Mouse (Mus musculus) limb, embryonic 14.5 days (tissue): ENCODE data around the gene Evpl. TPM values are rescaled to one million over a fixed set of nuclear protein-coding genes. Genes with fewer than 3 reads are reported as not detected.

Experiments
- ATAC-seq: fragments of 200-750 bp; cut with Nextera tagmentation; 2 replicates; pipeline ENCODE4 v1.8.0; 2017; ENCODE audit warnings: low read depth, moderate number of reproducible peaks, moderate TSS enrichment; ENCODE audit not compliant: low FRiP score
- DNase-seq: peaks from one replicate; pipeline ENCODE4 v3.0.0-alpha.2; 2015; ENCODE audit warnings: low spot score
- H3K27ac ChIP-seq: fragments of 300-500 bp; sonication (generic); replicated peaks from 2 replicates; pipeline ENCODE4 v1.5.1; 2014; ENCODE audit warnings: low read depth, mild to moderate bottlenecking, low read length, moderate library complexity, mixed read lengths
- H3K27me3 ChIP-seq: fragments of 300-500 bp; sonication (generic); 2 replicates; pipeline ENCODE4 v1.6.1; 2014; ENCODE audit warnings: low read length, mixed read lengths; ENCODE audit not compliant: control insufficient read depth, insufficient read depth
- H3K36me3 ChIP-seq: fragments of 300-500 bp; sonication (generic); 2 replicates; pipeline ENCODE4 v1.6.1; 2014; ENCODE audit warnings: mild to moderate bottlenecking, low read length, moderate library complexity, mixed read lengths; ENCODE audit not compliant: control insufficient read depth, insufficient read depth
- H3K4me1 ChIP-seq: fragments of 300-500 bp; sonication (generic); 2 replicates; pipeline ENCODE4 v1.6.1; 2014; ENCODE audit warnings: antibody characterized with exemption, low read length, mixed read lengths; ENCODE audit not compliant: control insufficient read depth, insufficient read depth
- H3K4me2 ChIP-seq: fragments of 300-500 bp; sonication (generic); replicated peaks from 2 replicates; pipeline ENCODE4 v1.6.1; 2014; ENCODE audit warnings: low read depth, mild to moderate bottlenecking, low read length, moderate library complexity; ENCODE audit not compliant: severe bottlenecking
- H3K4me3 ChIP-seq: fragments of 300-500 bp; sonication (generic); replicated peaks from 2 replicates; pipeline ENCODE4 v1.5.1; 2014; ENCODE audit warnings: low read length
- H3K9ac ChIP-seq: fragments of 300-500 bp; sonication (generic); 2 replicates; pipeline ENCODE4 v1.6.1; 2014; ENCODE audit warnings: mild to moderate bottlenecking, low read depth, low read length, moderate library complexity; ENCODE audit not compliant: severe bottlenecking
- H3K9me3 ChIP-seq: fragments of 300-500 bp; sonication (generic); 2 replicates; pipeline ENCODE4 v1.6.1; 2016; ENCODE audit warnings: low read length; ENCODE audit not compliant: control insufficient read depth
- POLR2A ChIP-seq: fragments of 200-500 bp; IDR thresholded peaks from 2 replicates; pipeline ENCODE4 v1.8.0; 2012; ENCODE audit warnings: inconsistent platforms, mild to moderate bottlenecking, moderate library complexity, borderline replicate concordance; ENCODE audit not compliant: insufficient read depth, insufficient read length; ENCODE audit errors: extremely low read depth
- WGBS: fragments of 180-500 bp; shearing (Covaris S2); extraction: QIAGEN DNeasy Blood & Tissue Kit; methylation state at CpG from one replicate; pipeline ENCODE4 v1.1.7; 2014; 5-methylcytosine and 5-hydroxymethylcytosine counted together
- polyA plus RNA-seq, 2 experiments: library from polyadenylated mRNA; depleted of rRNA in 1 of 2; stranded (reverse) in 1 of 2; unstranded in 1 of 2; fragments of >200 nt; fragmentation: Nextera tagmentation in 1 of 2; extraction: Ambion mirVana in 1 of 2; gene quantifications; 2 replicates each; pipeline versions ENCODE4 v1.2.1 to v1.2.3; 2012 to 2014

Gene Evpl
- polyA plus RNA-seq, 2 experiments = 8.2 to 21.8 TPM

DNA sequence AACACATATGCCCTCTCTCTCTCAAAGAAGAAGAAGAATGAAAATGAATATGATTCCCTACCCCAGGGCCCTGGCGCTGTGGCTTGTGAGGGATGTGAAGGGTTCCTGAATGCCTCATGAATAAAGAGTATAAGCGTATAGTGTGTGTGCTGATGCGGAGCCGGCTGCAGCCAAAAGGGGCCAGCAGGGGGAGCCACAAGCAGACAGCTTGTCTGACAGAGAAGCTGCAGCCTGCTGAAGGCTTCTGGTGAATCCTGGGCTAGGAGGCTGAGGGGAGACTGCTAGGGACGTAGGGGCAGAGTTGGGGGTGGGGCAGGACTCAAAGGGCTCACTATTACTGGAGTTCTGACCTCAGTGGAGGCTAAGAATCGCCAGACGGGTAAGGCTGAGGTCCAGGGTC lies 22.7 kb downstream of the Evpl start:
- Histone ChIP-seq H3K9ac (no peak overlapping the region), H3K27ac (no peak overlapping the region)
- ATAC-seq = no peak

DNA sequence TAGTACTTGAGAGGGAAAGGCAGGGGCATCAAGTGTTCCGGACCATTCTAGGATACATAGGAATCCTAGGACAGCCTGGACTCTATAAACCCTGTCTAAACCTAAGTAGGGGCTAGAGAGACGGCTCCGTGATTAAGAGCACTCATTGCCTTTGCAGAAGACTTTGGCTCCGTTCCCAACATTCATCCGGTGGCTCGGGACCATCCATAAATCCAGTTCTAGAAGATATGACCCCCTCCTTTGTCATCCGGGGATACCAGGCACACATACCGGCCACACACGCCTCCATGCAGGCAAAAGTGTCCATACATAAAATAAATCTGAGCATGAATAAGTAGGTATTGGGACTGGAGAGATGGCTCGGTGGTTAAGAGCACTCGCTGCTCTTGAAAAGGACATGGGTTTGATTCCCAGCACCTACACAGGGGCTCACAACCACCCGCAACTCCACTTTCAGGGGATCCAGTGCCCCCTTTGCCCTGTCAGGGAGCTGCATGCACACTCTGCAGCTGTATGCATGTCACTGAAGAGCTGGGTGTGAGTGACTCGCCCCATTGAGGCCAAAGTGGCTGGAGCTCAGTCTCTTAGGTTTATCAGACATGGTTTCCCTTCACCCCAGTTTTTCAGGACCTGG lies 23.9 kb downstream of the Evpl start:
- no peak for ATAC-seq
- no peak for TF ChIP-seq POLR2A
- DNase-seq = no peak
- no peak overlapping the region for H3K4me3 ChIP-seq
- peaks cover 6% of the 10 kb centered on the region for H3K4me1 ChIP-seq
- no peak overlapping the region for H3K27ac ChIP-seq
- H3K4me2 ChIP-seq = no peak overlapping the region
- H3K27me3 ChIP-seq = no peaks in the 10 kb centered on the region
- peaks cover 3% of the 10 kb centered on the region; the same call in 1 of the 2 replicates for H3K36me3 ChIP-seq
- 92% methylated on average over 13 of the region's 13 CpGs for WGBS
- no peak overlapping the region for H3K9ac ChIP-seq
- H3K9me3 ChIP-seq = no peaks in the 10 kb centered on the region

More for the DNA sequence above, 22.7 kb downstream of the Evpl start:
- TF ChIP-seq POLR2A = no peak
- 79% methylated on average over 7 of the region's 7 CpGs for WGBS
- Histone ChIP-seq H3K9me3 (no peaks in the 10 kb centered on the region), H3K4me2 (no peak overlapping the region), H3K4me3 (no peak overlapping the region), H3K36me3 (peaks cover 3% of the 10 kb centered on the region; the same call in 1 of the 2 replicates), H3K27me3 (no peaks in the 10 kb centered on the region), H3K4me1 (peaks cover 18% of the 10 kb centered on the region)
- DNase-seq = no peak

DNA sequence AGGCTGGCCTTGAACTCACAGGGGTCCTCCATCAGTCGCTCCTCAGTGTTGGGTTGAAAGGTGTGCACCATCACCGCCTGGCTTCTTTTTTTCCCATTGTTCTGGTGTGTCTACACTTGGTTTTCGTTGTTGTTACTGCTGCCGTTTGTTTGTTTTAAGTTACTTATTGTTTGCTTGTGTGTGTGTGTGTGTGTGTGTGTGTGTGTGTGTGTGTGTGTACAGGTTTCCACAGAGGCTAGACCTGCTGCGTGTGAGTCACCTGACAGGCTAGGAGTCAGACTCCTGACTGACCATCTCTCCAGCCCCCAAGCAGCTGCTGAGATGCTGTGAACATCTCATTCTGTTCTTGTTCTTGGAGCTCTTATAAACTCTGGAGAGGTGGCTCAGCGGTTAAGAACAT lies 25.0 kb downstream of the Evpl start:
- no peak overlapping the region for H3K4me3 ChIP-seq
- WGBS = 93% methylated on average over 6 of the region's 6 CpGs
- no peaks in the 10 kb centered on the region for H3K9me3 ChIP-seq
- no peak overlapping the region for H3K4me2 ChIP-seq
- no peak overlapping the region for H3K9ac ChIP-seq
- ATAC-seq (no peak), DNase-seq (no peak)
- TF ChIP-seq POLR2A = no peak
- no peaks in the 10 kb centered on the region for H3K27me3 ChIP-seq
- H3K36me3 ChIP-seq = peaks cover 6% of the 10 kb centered on the region; the same call in 1 of the 2 replicates
- no peak overlapping the region for H3K27ac ChIP-seq
- no peaks in the 10 kb centered on the region for H3K4me1 ChIP-seq

DNA sequence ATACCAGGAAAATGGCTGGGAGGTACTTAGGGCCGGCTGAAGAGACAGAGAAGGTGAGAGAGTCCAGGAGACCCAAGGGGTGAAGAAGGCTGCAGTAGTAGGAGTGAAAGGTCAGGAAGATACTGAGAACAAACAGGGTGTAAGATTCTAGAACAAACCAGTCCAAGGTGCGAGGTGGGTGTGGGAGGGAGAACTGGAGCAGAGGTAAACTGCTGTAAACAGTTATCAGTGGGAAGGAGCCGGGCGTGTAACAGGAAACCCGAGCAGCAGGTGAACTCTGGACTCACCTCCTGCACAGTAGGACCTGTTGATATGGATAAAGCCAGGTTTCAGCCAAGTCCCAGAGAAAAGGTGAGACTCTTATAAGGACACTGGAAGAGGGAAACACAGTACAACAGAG lies 27.2 kb downstream of the Evpl start:
- ATAC-seq (no peak), DNase-seq (no peak)
- Histone ChIP-seq H3K4me3 (no peak overlapping the region), H3K4me2 (no peak overlapping the region), H3K27ac (no peak overlapping the region), H3K9me3 (no peaks in the 10 kb centered on the region), H3K4me1 (no peaks in the 10 kb centered on the region), H3K9ac (no peak overlapping the region), H3K36me3 (peaks cover 24% of the 10 kb centered on the region), H3K27me3 (no peaks in the 10 kb centered on the region)
- TF ChIP-seq POLR2A = no peak
- whole genome bisulfite sequencing = 74% methylated on average over 5 of the region's 5 CpGs

DNA sequence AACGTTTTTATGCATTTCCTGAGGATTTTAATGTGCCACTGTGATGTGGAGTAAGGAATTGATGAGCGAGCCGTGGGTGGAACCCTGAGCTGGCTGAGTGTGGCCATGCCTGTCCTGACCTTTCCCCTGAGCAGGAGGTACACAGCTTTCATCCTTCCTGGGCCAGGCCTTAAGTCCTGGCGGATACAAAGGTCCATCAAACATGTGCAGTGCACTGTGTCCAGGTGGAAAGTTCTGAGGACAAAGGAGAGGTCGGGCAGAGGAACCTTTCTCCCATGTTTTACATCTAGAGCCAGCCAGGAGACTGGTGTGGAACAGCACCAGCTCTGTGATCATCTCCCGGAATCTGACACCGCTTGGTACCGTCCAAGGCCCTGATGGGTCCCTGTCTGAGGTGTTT lies 28.6 kb downstream of the Evpl start:
- 77% methylated on average over 8 of the region's 8 CpGs for WGBS
- Histone ChIP-seq H3K9me3 (no peaks in the 10 kb centered on the region), H3K9ac (no peak overlapping the region), H3K4me2 (no peak overlapping the region), H3K27ac (no peak overlapping the region), H3K36me3 (peaks cover 27% of the 10 kb centered on the region), H3K27me3 (no peaks in the 10 kb centered on the region), H3K4me3 (no peak overlapping the region), H3K4me1 (no peaks in the 10 kb centered on the region)
- ATAC-seq (no peak), DNase-seq (no peak)
- no peak for TF ChIP-seq POLR2A
